Mouse (Mus musculus): ENCODE data around the gene Sorbs2. TPM values are rescaled to one million over a fixed set of nuclear protein-coding genes. Genes with fewer than 3 reads are reported as not detected.

Sorbs2 gene
- polyA plus RNA-seq, 1 experiment, result 0.09 TPM

- no peaks in the 10 kb centered on the region for H3K79me3 ChIP-seq (ENCODE audit: low read depth)
- H3K4me3 ChIP-seq (ENCODE audit: insufficient read depth, poor library complexity, severe bottlenecking), result no peak overlapping the region
- H3K27me3 ChIP-seq (ENCODE audit: control insufficient read depth, insufficient read depth, insufficient read length), result no peaks in the 10 kb centered on the region
- H3K79me2 ChIP-seq (ENCODE audit: control insufficient read depth, insufficient read depth), result no peaks in the 10 kb centered on the region
- no peak overlapping the region for H3ac ChIP-seq (ENCODE audit: control insufficient read depth, insufficient read length, low read depth)
- no peaks in the 10 kb centered on the region for H3K36me3 ChIP-seq (ENCODE audit: control insufficient read depth, insufficient read depth)
- TF ChIP-seq MYOD1 (IDR thresholded peaks at IDR 0.05; ENCODE audit: control insufficient read depth, insufficient read length, low read depth), result no peak
- no peak for TF ChIP-seq CTCF (IDR thresholded peaks at IDR 0.05; ENCODE audit: control insufficient read depth, insufficient read depth, insufficient read length)
- no peak for TF ChIP-seq USF1 (IDR thresholded peaks at IDR 0.05; ENCODE audit: low read depth)
- no peak for TF ChIP-seq CEBPB (IDR thresholded peaks at IDR 0.05; ENCODE audit: low read depth)
- TF ChIP-seq MYOG (IDR thresholded peaks at IDR 0.05; ENCODE audit: control insufficient read depth, extremely low read depth, insufficient read length), result no peak
- no peak for TF ChIP-seq MAX (IDR thresholded peaks at IDR 0.05)
- TF ChIP-seq FOSL1 (IDR thresholded peaks at IDR 0.05; ENCODE audit: insufficient read depth, low read length, poor library complexity, severe bottlenecking), result no peak
These were observed 3.6 kb upstream of the Sorbs2 start for GRCm38 (mm10) chr8:45503971-45504370.

GRCm38 (mm10) chr8:45506376-45506775 is 1.2 kb upstream of the Sorbs2 start:
- TF ChIP-seq FOSL1 (IDR thresholded peaks at IDR 0.05; ENCODE audit: insufficient read depth, low read length, poor library complexity, severe bottlenecking), result no peak
- no peak for TF ChIP-seq MYOD1 (IDR thresholded peaks at IDR 0.05; ENCODE audit: control insufficient read depth, insufficient read length, low read depth)
- TF ChIP-seq USF1 (IDR thresholded peaks at IDR 0.05; ENCODE audit: low read depth), result no peak
- TF ChIP-seq CTCF (IDR thresholded peaks at IDR 0.05; ENCODE audit: control insufficient read depth, insufficient read depth, insufficient read length), result no peak
- no peak for TF ChIP-seq MYOG (IDR thresholded peaks at IDR 0.05; ENCODE audit: control insufficient read depth, extremely low read depth, insufficient read length)
- no peak for TF ChIP-seq CEBPB (IDR thresholded peaks at IDR 0.05; ENCODE audit: low read depth)
- no peak for TF ChIP-seq MAX (IDR thresholded peaks at IDR 0.05)
- no peak overlapping the region for H3K4me3 ChIP-seq (ENCODE audit: insufficient read depth, poor library complexity, severe bottlenecking)
- no peaks in the 10 kb centered on the region for H3K27me3 ChIP-seq (ENCODE audit: control insufficient read depth, insufficient read depth, insufficient read length)
- H3K79me3 ChIP-seq (ENCODE audit: low read depth), result no peaks in the 10 kb centered on the region
- no peaks in the 10 kb centered on the region for H3K79me2 ChIP-seq (ENCODE audit: control insufficient read depth, insufficient read depth)
- H3K36me3 ChIP-seq (ENCODE audit: control insufficient read depth, insufficient read depth), result no peaks in the 10 kb centered on the region
- H3ac ChIP-seq (ENCODE audit: control insufficient read depth, insufficient read length, low read depth), result no peak overlapping the region

GRCm38 (mm10) chr8:45507277-45507633 is 333 bp upstream of the Sorbs2 start:
- Histone ChIP-seq H3K27me3 (ENCODE audit: control insufficient read depth, insufficient read depth, insufficient read length) (no peaks in the 10 kb centered on the region), H3K4me3 (ENCODE audit: insufficient read depth, poor library complexity, severe bottlenecking) (no peak overlapping the region), H3K36me3 (ENCODE audit: control insufficient read depth, insufficient read depth) (no peaks in the 10 kb centered on the region), H3K79me2 (ENCODE audit: control insufficient read depth, insufficient read depth) (no peaks in the 10 kb centered on the region), H3K79me3 (ENCODE audit: low read depth) (no peaks in the 10 kb centered on the region), H3ac (ENCODE audit: control insufficient read depth, insufficient read length, low read depth) (no peak overlapping the region)
- TF ChIP-seq MYOG (IDR thresholded peaks at IDR 0.05; ENCODE audit: control insufficient read depth, extremely low read depth, insufficient read length), result no peak
- TF ChIP-seq FOSL1 (IDR thresholded peaks at IDR 0.05; ENCODE audit: insufficient read depth, low read length, poor library complexity, severe bottlenecking), result no peak
- no peak for TF ChIP-seq MYOD1 (IDR thresholded peaks at IDR 0.05; ENCODE audit: control insufficient read depth, insufficient read length, low read depth)
- TF ChIP-seq CTCF (IDR thresholded peaks at IDR 0.05; ENCODE audit: control insufficient read depth, insufficient read depth, insufficient read length), result no peak
- TF ChIP-seq USF1 (IDR thresholded peaks at IDR 0.05; ENCODE audit: low read depth), result no peak
- TF ChIP-seq MAX (IDR thresholded peaks at IDR 0.05), result no peak
- TF ChIP-seq CEBPB (IDR thresholded peaks at IDR 0.05; ENCODE audit: low read depth), result no peak

GRCm38 (mm10) chr8:45508521-45509104 is 1.0 kb downstream of the Sorbs2 start:
- H3K79me2 ChIP-seq (ENCODE audit: control insufficient read depth, insufficient read depth), result no peaks in the 10 kb centered on the region
- H3K79me3 ChIP-seq (ENCODE audit: low read depth), result no peaks in the 10 kb centered on the region
- H3ac ChIP-seq (ENCODE audit: control insufficient read depth, insufficient read length, low read depth), result no peak overlapping the region
- H3K36me3 ChIP-seq (ENCODE audit: control insufficient read depth, insufficient read depth), result no peaks in the 10 kb centered on the region
- H3K4me3 ChIP-seq (ENCODE audit: insufficient read depth, poor library complexity, severe bottlenecking), result no peak overlapping the region
- H3K27me3 ChIP-seq (ENCODE audit: control insufficient read depth, insufficient read depth, insufficient read length), result no peaks in the 10 kb centered on the region
- no peak for TF ChIP-seq FOSL1 (IDR thresholded peaks at IDR 0.05; ENCODE audit: insufficient read depth, low read length, poor library complexity, severe bottlenecking)
- TF ChIP-seq MYOD1 (IDR thresholded peaks at IDR 0.05; ENCODE audit: control insufficient read depth, insufficient read length, low read depth), result no peak
- TF ChIP-seq CEBPB (IDR thresholded peaks at IDR 0.05; ENCODE audit: low read depth), result no peak
- no peak for TF ChIP-seq MYOG (IDR thresholded peaks at IDR 0.05; ENCODE audit: control insufficient read depth, extremely low read depth, insufficient read length)
- no peak for TF ChIP-seq MAX (IDR thresholded peaks at IDR 0.05)
- no peak for TF ChIP-seq USF1 (IDR thresholded peaks at IDR 0.05; ENCODE audit: low read depth)
- no peak for TF ChIP-seq CTCF (IDR thresholded peaks at IDR 0.05; ENCODE audit: control insufficient read depth, insufficient read depth, insufficient read length)

GRCm38 (mm10) chr8:45512369-45512768 is 4.8 kb downstream of the Sorbs2 start:
- Histone ChIP-seq H3ac (ENCODE audit: control insufficient read depth, insufficient read length, low read depth) (no peak overlapping the region), H3K27me3 (ENCODE audit: control insufficient read depth, insufficient read depth, insufficient read length) (no peaks in the 10 kb centered on the region), H3K79me2 (ENCODE audit: control insufficient read depth, insufficient read depth) (no peaks in the 10 kb centered on the region), H3K4me3 (ENCODE audit: insufficient read depth, poor library complexity, severe bottlenecking) (no peak overlapping the region), H3K36me3 (ENCODE audit: control insufficient read depth, insufficient read depth) (no peaks in the 10 kb centered on the region), H3K79me3 (ENCODE audit: low read depth) (no peaks in the 10 kb centered on the region)
- TF ChIP-seq CEBPB (IDR thresholded peaks at IDR 0.05; ENCODE audit: low read depth) (no peak), MAX (IDR thresholded peaks at IDR 0.05) (no peak)

- Histone ChIP-seq H3K36me3 (ENCODE audit: control insufficient read depth, insufficient read depth) (no peaks in the 10 kb centered on the region), H3ac (ENCODE audit: control insufficient read depth, insufficient read length, low read depth) (no peak overlapping the region), H3K27me3 (ENCODE audit: control insufficient read depth, insufficient read depth, insufficient read length) (no peaks in the 10 kb centered on the region), H3K4me3 (ENCODE audit: insufficient read depth, poor library complexity, severe bottlenecking) (no peak overlapping the region), H3K79me3 (ENCODE audit: low read depth) (no peaks in the 10 kb centered on the region), H3K79me2 (ENCODE audit: control insufficient read depth, insufficient read depth) (no peaks in the 10 kb centered on the region)
- TF ChIP-seq CTCF (IDR thresholded peaks at IDR 0.05; ENCODE audit: control insufficient read depth, insufficient read depth, insufficient read length), result no peak
- TF ChIP-seq MYOG (IDR thresholded peaks at IDR 0.05; ENCODE audit: control insufficient read depth, extremely low read depth, insufficient read length), result no peak
- no peak for TF ChIP-seq MYOD1 (IDR thresholded peaks at IDR 0.05; ENCODE audit: control insufficient read depth, insufficient read length, low read depth)
- no peak for TF ChIP-seq MAX (IDR thresholded peaks at IDR 0.05)
- no peak for TF ChIP-seq USF1 (IDR thresholded peaks at IDR 0.05; ENCODE audit: low read depth)
- no peak for TF ChIP-seq FOSL1 (IDR thresholded peaks at IDR 0.05; ENCODE audit: insufficient read depth, low read length, poor library complexity, severe bottlenecking)
- TF ChIP-seq CEBPB (IDR thresholded peaks at IDR 0.05; ENCODE audit: low read depth), result no peak
These were observed 14.0 kb downstream of the Sorbs2 start for GRCm38 (mm10) chr8:45521595-45521994.
